Mouse (Mus musculus) CH12.LX (cell line): ENCODE measurements around the gene Srebf2. TPM values are rescaled to one million over a fixed set of nuclear protein-coding genes. Genes with fewer than 3 reads are reported as not detected.

Experiments
- DNase-seq: peaks from one replicate; pipeline ENCODE4 v3.0.0-alpha.2; 2013; ENCODE audit errors: extremely low read depth
- H3K27ac ChIP-seq: 2 replicates; pipeline ENCODE4 v1.5.1; 2012; ENCODE audit warnings: low read depth, mild to moderate bottlenecking, control low read depth, moderate library complexity; ENCODE audit not compliant: insufficient read depth
- H3K27me3 ChIP-seq: replicated peaks from 2 replicates; pipeline ENCODE3; 2012; ENCODE audit warnings: inconsistent platforms
- H3K36me3 ChIP-seq, 2 experiments: replicated peaks in 1 of 2; 2 replicates each; pipeline versions ENCODE3 to v1.6.1; 2012; ENCODE audit warnings: inconsistent platforms in 1 of 2, low read length in 1 of 2, mild to moderate bottlenecking in 1 of 2, mixed read lengths in 1 of 2, moderate library complexity in 1 of 2; ENCODE audit not compliant: control insufficient read depth in 1 of 2, insufficient read depth in 1 of 2
- H3K4me1 ChIP-seq, 2 experiments: 2 replicates each; pipeline ENCODE4 v1.6.1; 2012; ENCODE audit warnings: inconsistent platforms in 1 of 2, moderate library complexity in 1 of 2; ENCODE audit not compliant: insufficient read depth in 2 of 2, control insufficient read depth in 1 of 2
- H3K4me2 ChIP-seq: 2 replicates; pipeline ENCODE4 v1.6.1; 2012; ENCODE audit warnings: low read depth, mild to moderate bottlenecking, control low read depth; ENCODE audit not compliant: poor library complexity, insufficient read depth, severe bottlenecking
- H3K4me3 ChIP-seq, 3 experiments: fragments of 150-350 bp in 1 of 3; sonication (generic) in 1 of 3; replicated peaks in 1 of 3; 2 replicates each; pipeline versions ENCODE3 to v1.5.1; 2011 to 2012; ENCODE audit warnings: low read depth in 2 of 3, low read length in 2 of 3, mild to moderate bottlenecking in 2 of 3, moderate library complexity in 2 of 3, control low read depth in 1 of 3, improper control_type of control experiment in 1 of 3, inconsistent platforms in 1 of 3, mixed read lengths in 1 of 3; ENCODE audit not compliant: poor library complexity in 1 of 3
- H3K79me2 ChIP-seq: replicated peaks from 2 replicates; pipeline ENCODE4 v1.6.1; 2012; ENCODE audit warnings: mild to moderate bottlenecking, moderate library complexity; ENCODE audit not compliant: control insufficient read depth, poor library complexity, insufficient read depth, severe bottlenecking; ENCODE audit errors: extremely low read depth
- H3K9ac ChIP-seq: 2 replicates; pipeline ENCODE4 v1.6.1; 2012; ENCODE audit warnings: low read depth, mild to moderate bottlenecking, control low read depth, moderate library complexity; ENCODE audit not compliant: insufficient read depth
- H3K9me3 ChIP-seq: replicated peaks from 2 replicates; pipeline ENCODE3; 2012; ENCODE audit warnings: low read length, inconsistent platforms, mixed read lengths
- CHD2 ChIP-seq: IDR thresholded peaks from 2 replicates; pipeline ENCODE4 v1.6.1; 2011; ENCODE audit warnings: low read length, improper control_type of control experiment
- CTCF ChIP-seq, 2 experiments: IDR thresholded peaks in 1 of 2; conservative IDR thresholded peaks in 1 of 2; 2 replicates each; pipeline ENCODE4 v1.5.1; 2011 to 2012; ENCODE audit warnings: low read depth in 2 of 2, low read length in 2 of 2, improper control_type of control experiment in 1 of 2, inconsistent platforms in 1 of 2, mild to moderate bottlenecking in 1 of 2, moderate library complexity in 1 of 2
- E2F4 ChIP-seq: IDR thresholded peaks from 2 replicates; pipeline ENCODE4 v1.6.1; 2011; ENCODE audit warnings: low read depth, low read length, improper control_type of control experiment; ENCODE audit not compliant: insufficient replicate concordance
- EP300 ChIP-seq: IDR thresholded peaks from 2 replicates; pipeline ENCODE4 v1.6.1; 2011; ENCODE audit warnings: low read length, improper control_type of control experiment
- ETS1 ChIP-seq: conservative IDR thresholded peaks from 2 replicates; pipeline ENCODE4 v1.6.1; 2012; ENCODE audit warnings: low read depth, mild to moderate bottlenecking, inconsistent platforms, low read length, improper control_type of control experiment, moderate library complexity
- GABPA ChIP-seq: IDR thresholded peaks from 2 replicates; pipeline ENCODE4 v1.6.1; 2012; ENCODE audit warnings: low read depth, low read length, improper control_type of control experiment, inconsistent platforms; ENCODE audit not compliant: insufficient replicate concordance
- IRF4 ChIP-seq: IDR thresholded peaks from 2 replicates; pipeline ENCODE4 v1.6.1; 2014; ENCODE audit warnings: low read depth, mild to moderate bottlenecking, inconsistent platforms, low read length, improper control_type of control experiment
- JUN ChIP-seq: IDR thresholded peaks from 2 replicates; pipeline ENCODE4 v1.6.1; 2011; ENCODE audit warnings: low read depth, mild to moderate bottlenecking, low read length, improper control_type of control experiment, moderate library complexity; ENCODE audit not compliant: insufficient read depth
- JUND ChIP-seq: conservative IDR thresholded peaks from 2 replicates; pipeline ENCODE4 v1.6.1; 2011; ENCODE audit warnings: low read depth, low read length, improper control_type of control experiment
- MAFK ChIP-seq: IDR thresholded peaks from 2 replicates; pipeline ENCODE4 v1.6.1; 2011; ENCODE audit warnings: low read length, improper control_type of control experiment; ENCODE audit not compliant: insufficient replicate concordance
- MAX ChIP-seq: IDR thresholded peaks from 2 replicates; pipeline ENCODE4 v1.6.1; 2011; ENCODE audit warnings: low read length, improper control_type of control experiment
- MEF2A ChIP-seq: IDR thresholded peaks from 2 replicates; pipeline ENCODE4 v1.6.1; 2014; ENCODE audit warnings: low read depth, mild to moderate bottlenecking, inconsistent platforms, low read length, improper control_type of control experiment, borderline replicate concordance
- MXI1 ChIP-seq: IDR thresholded peaks from 2 replicates; pipeline ENCODE4 v1.6.1; 2011; ENCODE audit warnings: mild to moderate bottlenecking, low read depth, low read length, improper control_type of control experiment
- NRF1 ChIP-seq: IDR thresholded peaks from 2 replicates; pipeline ENCODE4 v1.6.1; 2014; ENCODE audit warnings: low read depth, mild to moderate bottlenecking, inconsistent platforms, low read length, improper control_type of control experiment, moderate library complexity
- POLR2A ChIP-seq: IDR thresholded peaks from 2 replicates; pipeline ENCODE4 v1.6.1; 2011; ENCODE audit warnings: low read depth, mild to moderate bottlenecking, improper control_type of control experiment, low read length
- POLR2AphosphoS2 ChIP-seq: IDR thresholded peaks from 2 replicates; pipeline ENCODE4 v1.6.1; 2011; ENCODE audit warnings: low read depth, low read length, improper control_type of control experiment
- RAD21 ChIP-seq: IDR thresholded peaks from 2 replicates; pipeline ENCODE4 v1.6.1; 2011; ENCODE audit warnings: low read depth, mild to moderate bottlenecking, low read length, improper control_type of control experiment, moderate library complexity
- SIN3A ChIP-seq: IDR thresholded peaks from 2 replicates; pipeline ENCODE4 v1.6.1; 2012; ENCODE audit warnings: low read length, improper control_type of control experiment, inconsistent platforms
- SMC3 ChIP-seq: IDR thresholded peaks from 2 replicates; pipeline ENCODE4 v1.6.1; 2011; ENCODE audit warnings: low read depth, low read length, improper control_type of control experiment
- TCF12 ChIP-seq: IDR thresholded peaks from 2 replicates; pipeline ENCODE4 v1.6.1; 2014; ENCODE audit warnings: low read depth, mild to moderate bottlenecking, inconsistent platforms, low read length, improper control_type of control experiment
- UBTF ChIP-seq: IDR thresholded peaks from 2 replicates; pipeline ENCODE4 v1.6.1; 2012; ENCODE audit warnings: low read depth, mild to moderate bottlenecking, inconsistent platforms, low read length, improper control_type of control experiment, moderate library complexity
- USF1 ChIP-seq: IDR thresholded peaks from 2 replicates; pipeline ENCODE4 v1.6.1; 2014; ENCODE audit warnings: low read depth, mild to moderate bottlenecking, inconsistent platforms, low read length, improper control_type of control experiment
- ZC3H11A ChIP-seq: IDR thresholded peaks from 2 replicates; pipeline ENCODE4 v1.6.1; 2012; ENCODE audit warnings: low read depth, mild to moderate bottlenecking, inconsistent platforms, low read length, improper control_type of control experiment
- ZKSCAN1 ChIP-seq: IDR thresholded peaks from 2 replicates; pipeline ENCODE4 v1.6.1; 2012; ENCODE audit warnings: low read depth, inconsistent platforms, low read length, improper control_type of control experiment, borderline replicate concordance
- ZNF384 ChIP-seq: IDR thresholded peaks from 2 replicates; pipeline ENCODE4 v1.6.1; 2012; ENCODE audit warnings: low read depth, low read length, improper control_type of control experiment, inconsistent platforms
- dilution Hi-C: fragments of 300-500 bp; cut with MboI; formaldehyde crosslinking; loops from 2 replicates; pipeline ENCODE4 v1.14.3; 2020; ENCODE audit warnings: low sequenced_read_pairs; ENCODE audit not compliant: extremely low pct_unique_long_range_greater_than_20kb, extremely low pct_ligation_motif_present
- in situ Hi-C: fragments of 300-500 bp; cut with MboI; formaldehyde crosslinking; loops from 3 replicates; pipeline ENCODE4 v1.14.3; 2019; ENCODE audit warnings: low sequenced_read_pairs, low pct_ligation_motif_present, low pct_unique_long_range_greater_than_20kb, mixed read lengths
- polyA plus RNA-seq: library from polyadenylated mRNA; unstranded; fragments of >175 nt; gene quantifications from 2 replicates; pipeline ENCODE4 v1.2.1, GENCODE M21; 2012; ENCODE audit warnings: low read depth; ENCODE audit not compliant: insufficient read length
- total RNA-seq, 2 experiments: library from RNA; depleted of rRNA; stranded (reverse); fragments of 300-350 nt in 1 of 2; fragments of >200 nt in 1 of 2; gene quantifications; 2 replicates each; pipeline ENCODE4 v1.2.3; 2012 to 2014

Gene Srebf2
- total and polyA plus RNA-seq, 3 experiments: 94.3 to 253 (median 159) TPM

DNA sequence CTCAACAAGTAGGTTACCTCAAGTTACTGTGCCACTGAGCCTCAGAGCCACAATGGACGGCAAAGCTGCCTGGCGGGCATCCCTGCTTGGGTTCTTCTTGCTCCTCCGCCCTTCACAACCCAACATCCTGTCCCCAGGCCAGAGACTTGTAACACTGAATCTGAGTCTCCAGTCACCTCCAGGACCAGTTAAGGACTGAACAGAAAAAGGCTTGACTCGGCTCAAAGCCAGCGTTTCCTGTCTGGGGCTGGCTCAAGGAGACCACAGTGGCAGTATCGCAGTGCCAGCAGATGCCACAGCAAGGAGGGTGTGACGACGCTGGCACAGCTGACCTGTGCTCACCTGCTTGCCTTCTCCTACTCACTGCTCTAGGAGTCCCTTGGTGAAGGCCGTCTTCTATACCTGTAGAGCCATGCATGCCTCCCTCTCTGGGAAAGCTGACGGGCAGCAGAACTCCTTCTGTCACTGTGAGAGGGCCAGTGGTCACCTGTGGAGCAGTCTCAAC, 50.3 kb downstream of the Srebf2 start:
- dilution Hi-C loops (no loop called here), in situ Hi-C loops (no loop called here)
- Histone ChIP-seq H3K4me3 (no peak overlapping the region), H3K9ac (no peak overlapping the region), H3K27ac (no peak overlapping the region), H3K36me3 (peaks cover 94 to 99% of the 10 kb centered on the region in 2 experiments), H3K4me1 (no peaks in the 10 kb centered on the region), H3K9me3 (no peaks in the 10 kb centered on the region), H3K79me2 (no peaks in the 10 kb centered on the region), H3K27me3 (no peaks in the 10 kb centered on the region), H3K4me2 (no peak overlapping the region)
- TF ChIP-seq UBTF (no peak), NRF1 (no peak), EP300 (no peak), TCF12 (no peak), IRF4 (no peak), SMC3 (no peak), POLR2A (no peak), ZNF384 (no peak), POLR2AphosphoS2 (no peak), E2F4 (no peak), ZKSCAN1 (no peak), CHD2 (no peak), JUN (no peak), ZC3H11A (no peak), CTCF (conservative IDR thresholded peaks at IDR 0.05 in 1 of 2, IDR thresholded peaks at IDR 0.05 in 1 of 2; ENCODE audit: low read depth in 2 of 2, low read length in 2 of 2) (no peak)
- no peak for DNase-seq

DNA sequence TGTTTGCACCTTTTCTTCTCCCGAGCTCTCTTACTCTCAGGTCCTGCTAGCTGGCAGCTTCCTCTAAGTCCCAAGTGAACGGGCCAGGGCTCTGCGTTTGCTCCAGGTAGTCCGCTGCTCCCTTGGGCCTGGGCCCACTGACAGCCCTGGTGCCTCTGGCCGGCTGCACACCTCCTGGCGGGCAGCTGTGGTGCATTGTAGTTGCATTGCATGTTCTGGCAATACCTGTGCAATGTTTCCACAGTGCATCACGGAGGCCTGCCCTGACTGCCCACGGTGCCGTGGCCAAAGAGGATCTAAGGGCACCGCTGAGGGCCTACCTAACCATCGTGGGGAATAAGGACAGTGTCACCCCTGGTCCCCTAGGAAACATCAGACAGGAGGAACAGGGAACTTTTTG, 51.0 kb downstream of the Srebf2 start:
- TF ChIP-seq ZNF384: no peak
- no peak for TF ChIP-seq MAFK
- TF ChIP-seq SIN3A: no peak
- no peak for TF ChIP-seq MXI1
- no peak for TF ChIP-seq UBTF
- no peak for TF ChIP-seq MAX
- TF ChIP-seq JUND: no peak
- no peak for TF ChIP-seq SMC3
- no peak for TF ChIP-seq RAD21
- TF ChIP-seq ETS1: no peak
- no peak for TF ChIP-seq TCF12
- no peak for TF ChIP-seq MEF2A
- TF ChIP-seq GABPA: no peak
- TF ChIP-seq USF1: no peak
- TF ChIP-seq IRF4: no peak
- TF ChIP-seq ZC3H11A: no peak
- no peak for DNase-seq
- peaks cover 95 to 99% of the 10 kb centered on the region in 2 experiments for H3K36me3 ChIP-seq
- H3K4me1 ChIP-seq: no peaks in the 10 kb centered on the region
- no peak overlapping the region for H3K4me2 ChIP-seq
- no peak overlapping the region for H3K4me3 ChIP-seq
- dilution Hi-C loops (no loop called here), in situ Hi-C loops (no loop called here)
- no peak overlapping the region for H3K27ac ChIP-seq
- no peaks in the 10 kb centered on the region for H3K79me2 ChIP-seq
- H3K9ac ChIP-seq: no peak overlapping the region
- no peaks in the 10 kb centered on the region for H3K27me3 ChIP-seq
- H3K9me3 ChIP-seq: no peaks in the 10 kb centered on the region
